Mouse (Mus musculus): ENCODE measurements at regions not wholly inside any gene's neighbourhood (a gene's known extent, or its start where the extent isn't known, plus 50 kb on each side); places are given as distances from the start of the nearest gene placed in this dataset.

- no peak for TF ChIP-seq POLR2A (IDR thresholded peaks at IDR 0.05; ENCODE audit: insufficient read depth, low read depth, low read length)
- TF ChIP-seq CTCF (IDR thresholded peaks at IDR 0.05), result no peak
These were observed 594.4 kb upstream of the Kif18a start for GRCm38 (mm10) chr2:108686019-108686743.

Measured in heart, adult 2 months (tissue).